Mouse (Mus musculus) right cerebral cortex, adult 18-20 months (tissue): Measurements from ENCODE around the gene Klhl1.

Source experiments
- DNase-seq: peaks from one replicate; pipeline ENCODE4 v3.0.0; 2022; ENCODE audit warnings: mixed read lengths

The Klhl1 gene

DNA sequence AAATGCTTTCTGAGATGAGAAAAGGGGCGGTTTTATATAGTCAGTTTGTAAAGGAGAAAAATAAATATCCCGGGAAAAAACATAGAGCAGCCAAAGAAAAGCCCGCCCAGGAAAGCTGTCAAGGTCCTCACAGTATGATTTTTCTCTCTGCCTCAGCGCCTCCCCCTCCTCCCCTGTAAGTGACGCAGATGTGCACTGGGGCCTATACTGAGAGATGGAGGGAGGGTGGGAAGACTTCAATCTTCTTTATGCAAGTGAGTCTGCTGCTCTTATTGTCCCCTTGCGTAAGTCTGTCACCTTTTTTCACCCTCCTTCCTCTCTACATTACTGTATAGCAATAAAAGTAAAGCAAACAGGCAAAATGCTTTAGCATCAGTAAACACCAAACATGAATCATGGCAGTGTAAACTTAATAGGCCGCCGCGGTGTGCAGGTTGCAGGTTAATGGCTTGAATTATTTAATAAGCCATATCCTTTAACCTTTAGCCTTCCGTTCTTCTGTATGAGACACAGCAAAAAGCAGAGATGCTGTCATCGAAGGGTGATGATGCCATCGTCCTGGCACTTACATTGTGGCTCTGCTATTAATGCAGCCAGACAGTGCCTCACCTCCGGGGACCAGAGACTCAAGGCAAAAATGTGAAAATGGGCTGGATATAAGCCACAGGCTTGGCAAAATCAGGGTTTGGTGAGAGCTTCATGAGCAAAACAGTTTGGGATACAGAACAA lies at the start of gene Klhl1:
TSS of gene Klhl1 (minus strand) at position 149 of the 729 bp plus-strand sequence.
- peak; percentile 36 for DNase-seq

GRCm38 (mm10) chr14:96553668-96554067 lies 34.8 kb upstream of the Klhl1 start:
- DNase-seq = peak; percentile 19

- peak; percentile 23 for DNase-seq
Measured at GRCm38 (mm10) chr14:96518151-96518953, 550 bp downstream of the Klhl1 start.

GRCm38 (mm10) chr14:96517727-96518126 lies 1.2 kb downstream of the Klhl1 start:
- DNase-seq = no peak

DNA sequence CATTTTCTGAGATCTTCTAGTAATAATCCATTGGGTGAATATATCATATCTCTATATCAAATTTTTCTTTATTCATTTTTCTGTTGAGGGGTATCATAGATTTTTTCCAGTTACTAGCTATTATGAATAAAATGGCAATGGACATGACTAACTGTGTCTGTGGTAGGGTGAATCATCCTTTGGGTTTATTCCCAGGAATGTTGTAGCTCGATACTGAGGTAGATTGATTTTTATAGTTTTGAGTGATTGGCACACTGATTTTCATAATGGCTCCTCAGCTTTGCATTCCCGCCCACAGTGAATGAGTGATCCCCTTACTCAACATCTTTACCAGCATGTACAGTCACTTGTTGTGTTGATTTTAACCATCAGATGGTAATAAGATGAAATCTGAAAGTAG lies 19.0 kb downstream of the Klhl1 start:
- DNase-seq = no peak

- DNase-seq = no peak
Measured at GRCm38 (mm10) chr14:96471812-96472211, 47.1 kb downstream of the Klhl1 start.

DNA sequence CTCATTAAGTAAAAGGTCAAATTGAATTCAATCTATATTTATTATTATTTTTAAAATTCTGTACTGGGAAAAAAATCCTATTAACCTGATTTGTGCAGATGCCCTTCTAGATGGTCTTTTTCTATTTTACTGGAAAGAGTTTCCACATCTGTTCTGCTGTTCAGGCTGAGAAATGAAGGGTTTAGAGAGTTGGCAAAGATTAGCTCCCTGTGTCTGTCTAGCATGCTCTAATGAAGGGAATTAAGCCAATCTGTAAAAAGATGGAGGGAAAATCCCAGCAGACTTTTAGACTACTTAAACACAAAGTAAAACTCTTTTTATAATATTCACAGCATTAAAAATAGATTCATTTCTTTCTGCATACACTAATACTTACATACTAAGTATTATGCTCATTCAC lies 47.6 kb downstream of the Klhl1 start:
- DNase-seq = no peak

GRCm38 (mm10) chr14:96461756-96462155 lies 57.1 kb downstream of the Klhl1 start:
- no peak for DNase-seq

- no peak for DNase-seq
Measured at GRCm38 (mm10) chr14:96392032-96392737, 126.7 kb downstream of the Klhl1 start.

DNA sequence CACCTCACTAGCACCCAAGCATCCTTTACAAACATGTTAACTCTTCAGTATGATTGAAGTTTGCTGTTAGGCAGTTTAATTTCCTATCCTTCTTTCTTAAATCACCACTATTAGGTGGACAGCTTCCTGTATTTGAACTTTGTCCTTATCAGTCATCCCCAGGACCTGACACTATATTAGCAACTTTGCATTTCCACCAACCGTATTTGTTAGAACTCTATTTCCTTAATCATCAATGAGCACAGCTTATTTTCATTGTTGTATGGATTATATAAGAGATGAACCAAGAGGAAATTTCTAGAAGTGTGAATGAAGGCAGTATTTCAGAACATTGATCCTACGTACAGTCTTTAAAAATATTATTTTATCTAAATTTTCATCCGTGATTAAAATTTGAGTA lies 156.2 kb downstream of the Klhl1 start:
- no peak for DNase-seq

- no peak for DNase-seq
Measured at GRCm38 (mm10) chr14:96348220-96348619, 170.7 kb downstream of the Klhl1 start.

- no peak for DNase-seq
Measured at GRCm38 (mm10) chr14:96331069-96331468, 187.8 kb downstream of the Klhl1 start.

GRCm38 (mm10) chr14:96217805-96218441 lies 301.0 kb downstream of the Klhl1 start:
- DNase-seq = no peak

DNA sequence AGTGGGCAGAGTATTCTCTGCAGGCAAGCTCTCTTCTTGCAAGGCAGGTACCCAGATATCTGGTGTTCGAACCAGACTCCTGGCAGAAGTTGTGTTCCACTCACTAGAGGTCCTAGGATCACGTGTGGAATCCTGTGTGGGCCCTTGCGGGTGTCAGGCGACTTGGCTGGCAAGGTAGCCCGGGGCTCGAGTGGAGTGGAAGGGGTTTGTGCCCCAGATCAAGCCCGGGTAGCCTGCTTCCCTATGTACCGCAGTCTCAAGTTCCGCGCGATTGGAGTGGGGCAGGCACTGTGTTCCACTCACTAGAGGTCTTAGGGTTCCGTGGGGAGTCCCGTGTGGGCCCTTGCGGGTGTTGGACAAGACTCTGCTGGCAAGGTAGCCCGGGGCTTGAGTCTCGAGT lies 324.1 kb downstream of the Klhl1 start:
- DNase-seq = peak; percentile 0

DNA sequence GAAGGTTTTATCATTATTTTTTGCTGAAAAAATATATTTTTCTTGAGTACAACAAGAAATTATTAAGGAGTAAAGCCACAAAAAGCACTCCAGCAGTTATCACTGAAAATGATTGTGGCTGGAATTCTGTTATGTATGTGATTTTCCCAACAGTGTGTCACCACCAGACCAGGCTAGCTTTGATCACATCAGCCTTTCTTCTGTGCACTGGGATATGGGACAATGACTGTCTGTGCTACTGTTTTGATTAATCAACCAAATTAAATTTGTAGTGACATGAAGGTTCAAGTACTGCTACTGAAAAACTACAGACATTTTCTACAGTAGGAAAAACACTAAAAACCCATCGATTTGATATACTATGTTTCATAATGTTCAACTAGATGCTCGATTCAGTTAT lies 344.4 kb downstream of the Klhl1 start:
- no peak for DNase-seq

GRCm38 (mm10) chr14:96143137-96143536 lies 375.8 kb downstream of the Klhl1 start:
- DNase-seq = peak; percentile 16

GRCm38 (mm10) chr14:96140246-96140645 lies 378.7 kb downstream of the Klhl1 start:
- peak; percentile 5 for DNase-seq

DNA sequence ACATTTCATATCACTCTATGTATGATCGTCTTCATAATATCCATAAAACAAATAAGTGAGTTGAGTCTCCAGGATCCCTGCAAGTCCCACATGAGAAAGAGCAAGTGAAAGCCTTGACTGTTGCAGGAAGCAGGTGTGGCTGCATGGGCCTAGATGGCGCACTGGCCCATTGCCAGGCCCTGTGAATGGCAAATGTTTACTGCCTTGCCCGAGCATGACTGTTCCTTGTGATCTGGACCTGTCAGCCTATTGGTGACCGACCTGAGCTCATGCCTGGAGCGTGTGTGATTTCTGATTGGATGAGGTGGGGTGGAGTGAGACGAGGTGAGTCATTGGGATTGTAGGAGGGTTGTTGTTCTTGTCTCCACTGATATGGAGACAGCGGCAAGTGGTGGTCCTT lies 411.5 kb downstream of the Klhl1 start:
- DNase-seq = no peak

DNA sequence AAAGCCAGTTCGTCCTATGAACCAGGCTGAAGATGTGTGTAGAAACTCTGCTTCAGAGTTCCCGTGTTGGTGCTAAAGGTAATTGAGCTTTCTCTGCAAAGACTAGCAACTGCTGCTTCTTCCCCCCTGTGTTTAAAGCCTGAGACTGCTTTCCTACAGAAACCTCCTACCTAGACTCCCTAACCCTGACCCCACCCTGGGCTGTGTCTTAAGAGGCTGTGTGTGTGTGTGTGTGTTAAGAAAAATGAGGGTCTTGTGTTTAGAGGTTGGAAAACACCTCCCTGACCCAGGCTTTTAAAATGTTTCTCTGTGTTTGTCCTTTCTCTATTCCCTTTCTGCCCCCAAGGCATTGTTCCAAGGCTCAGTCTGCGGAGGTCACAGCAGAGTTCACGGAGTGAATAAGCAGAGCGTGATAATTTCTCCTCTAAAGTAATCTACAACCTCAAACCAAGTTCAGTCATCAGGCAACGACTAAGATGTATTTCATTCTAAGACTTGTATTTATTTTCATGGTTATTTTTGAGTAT lies 437.2 kb downstream of the Klhl1 start:
- DNase-seq = no peak

DNA sequence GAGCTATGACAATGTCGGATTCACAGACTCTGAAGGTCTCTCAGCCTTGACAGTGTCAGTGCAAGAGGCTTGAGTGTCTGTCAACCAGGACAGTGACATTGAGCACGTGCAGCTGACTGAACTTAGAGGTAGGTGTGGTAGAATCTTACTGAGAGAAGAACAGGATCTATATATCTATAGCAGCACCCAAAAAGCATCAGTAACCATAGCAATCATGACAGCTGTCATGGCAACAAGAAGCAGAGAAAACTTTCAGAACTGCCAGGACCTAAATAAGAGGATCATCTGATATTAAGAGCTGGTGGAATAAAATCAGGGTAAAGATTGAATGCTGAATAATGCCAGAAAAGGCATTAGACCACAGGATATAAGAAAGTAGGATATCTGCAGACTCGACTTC lies 453.0 kb downstream of the Klhl1 start:
- DNase-seq = peak; percentile 5
